Mouse (Mus musculus) cortical plate, adult 2 months (tissue): ENCODE data around the gene Tchp. TPM values are rescaled to one million over a fixed set of nuclear protein-coding genes. Genes with fewer than 3 reads are reported as not detected.

Experiments used
- H3K27ac ChIP-seq: fragments of 200-500 bp; 2 replicates; pipeline ENCODE4 v1.5.1; 2012; ENCODE audit warnings: low read length, control low read depth, inconsistent platforms; ENCODE audit not compliant: insufficient read depth
- H3K4me1 ChIP-seq: fragments of 200-500 bp; 2 replicates; pipeline ENCODE4 v1.6.1; 2011; ENCODE audit warnings: low read length; ENCODE audit not compliant: control insufficient read depth, insufficient read depth
- H3K4me3 ChIP-seq: fragments of 200-500 bp; 2 replicates; pipeline ENCODE4 v1.5.1; 2011; ENCODE audit warnings: mild to moderate bottlenecking, low read length, control low read depth; ENCODE audit not compliant: insufficient read depth
- CTCF ChIP-seq: fragments of 200-500 bp; IDR thresholded peaks from 2 replicates; pipeline ENCODE4 v1.5.1; 2011; ENCODE audit warnings: mild to moderate bottlenecking, control low read depth, low read length; ENCODE audit not compliant: insufficient read depth; ENCODE audit errors: extremely low read depth
- POLR2A ChIP-seq: fragments of 200-500 bp; IDR thresholded peaks from 2 replicates; pipeline ENCODE4 v1.6.1; 2011; ENCODE audit warnings: mild to moderate bottlenecking, low read length, control low read depth; ENCODE audit not compliant: insufficient read depth; ENCODE audit errors: extremely low read depth
- polyA plus RNA-seq: library from polyadenylated mRNA; depleted of rRNA; stranded (reverse); fragments of >200 nt; gene quantifications from 2 replicates; pipeline ENCODE4 v1.2.3, GENCODE M21; 2012; rRNA removed

Tchp gene
- polyA plus RNA-seq, 1 experiment: 14.8 TPM

DNA sequence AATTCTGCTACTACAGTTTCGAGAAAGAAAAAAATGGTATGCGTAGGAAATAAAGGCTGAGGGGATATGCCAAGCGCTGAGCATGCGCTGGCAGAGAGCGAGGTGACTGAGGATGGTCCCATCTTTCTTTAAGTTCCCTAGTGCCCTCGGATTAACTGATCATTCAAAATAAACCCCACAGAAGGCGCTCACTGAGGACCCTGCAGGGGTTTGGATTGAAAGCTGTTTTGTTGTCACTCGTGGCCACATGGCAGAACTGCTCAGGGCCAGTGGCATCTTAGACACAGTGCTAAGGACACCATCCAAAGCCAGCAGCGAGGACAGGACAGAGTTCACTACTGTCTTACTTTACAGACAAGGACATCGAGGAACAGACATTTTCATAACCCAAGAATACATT is 42.8 kb downstream of the Tchp start:
- Histone ChIP-seq H3K27ac (no peak overlapping the region), H3K4me1 (no peaks in the 10 kb centered on the region), H3K4me3 (no peak overlapping the region)
- TF ChIP-seq CTCF: no peak
- TF ChIP-seq POLR2A: no peak

DNA sequence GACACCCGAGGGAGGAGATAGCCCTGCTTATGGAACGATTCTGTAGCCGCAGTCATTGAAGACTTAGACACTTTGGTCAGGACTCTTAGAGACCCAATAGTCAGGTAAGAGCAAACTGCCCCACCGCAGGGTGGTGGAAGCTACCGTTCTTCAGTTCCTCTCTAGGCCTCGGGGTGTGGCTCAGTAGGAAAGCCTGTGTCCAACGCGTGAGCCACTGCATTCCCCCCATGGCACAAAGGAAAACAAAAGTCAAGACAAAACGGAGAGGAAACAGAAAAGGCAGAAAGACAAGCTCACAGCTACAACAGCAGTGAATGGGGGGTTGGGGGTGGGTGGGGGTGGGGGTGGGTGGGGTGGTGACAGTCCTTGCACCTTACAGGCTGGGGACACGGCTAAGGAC is 44.8 kb downstream of the Tchp start:
- Histone ChIP-seq H3K4me1 (no peaks in the 10 kb centered on the region), H3K27ac (no peak overlapping the region), H3K4me3 (no peak overlapping the region)
- no peak for TF ChIP-seq CTCF
- TF ChIP-seq POLR2A: no peak

DNA sequence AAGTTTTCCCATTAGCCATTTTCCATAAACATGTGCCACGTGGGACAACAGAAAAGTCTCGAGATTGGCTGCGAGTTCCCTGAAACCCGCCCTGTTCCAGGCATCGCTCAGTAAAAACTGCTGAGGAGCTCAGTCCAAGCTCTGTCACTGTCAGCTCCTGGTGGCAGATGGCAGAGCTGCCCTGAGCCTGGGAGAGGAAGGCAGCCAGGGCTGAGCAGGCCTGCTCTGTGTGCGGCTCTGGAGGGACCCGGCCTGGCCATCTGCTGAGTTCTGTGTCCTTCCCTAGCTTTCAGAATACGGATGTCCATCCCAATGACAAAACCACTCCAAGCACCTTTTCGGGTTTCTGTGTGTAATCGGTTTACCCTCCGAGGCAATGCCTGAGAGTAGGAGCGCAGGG is 45.8 kb downstream of the Tchp start:
- TF ChIP-seq POLR2A: no peak
- no peak for TF ChIP-seq CTCF
- 0 out of 2 replicates have a peak overlapping the region, but pooled peaks have one; percentile 47 for H3K27ac ChIP-seq
- H3K4me3 ChIP-seq: no peak overlapping the region
- H3K4me1 ChIP-seq: no peaks in the 10 kb centered on the region

DNA sequence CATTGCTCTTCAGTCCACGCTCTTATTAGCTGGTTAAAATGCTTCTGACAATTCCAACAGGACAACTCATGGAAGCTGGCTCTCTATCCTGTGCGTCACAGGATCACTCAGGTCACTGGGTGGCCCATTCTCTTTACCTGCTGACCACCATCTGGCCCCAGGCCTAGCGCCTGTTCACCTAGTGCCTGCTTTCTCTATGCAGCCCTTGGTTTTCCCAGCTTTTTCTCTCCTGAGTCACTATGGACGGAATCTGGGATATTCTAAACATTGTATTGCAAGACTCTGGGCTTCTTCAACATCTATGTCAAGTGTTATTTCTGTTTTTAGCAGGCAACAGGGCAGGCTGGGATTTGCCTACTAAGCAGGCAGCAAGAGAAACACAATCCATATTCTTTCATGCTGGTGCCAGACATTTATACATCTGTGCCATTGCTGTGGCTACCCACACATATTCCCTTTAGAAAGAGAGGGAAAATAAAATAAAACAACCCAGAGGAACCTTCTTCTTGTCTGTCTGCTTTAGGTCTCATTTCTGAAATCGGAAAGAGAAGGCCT is 52.1 kb downstream of the Tchp start:
- TF ChIP-seq CTCF (no peak), POLR2A (no peak)
- H3K4me1 ChIP-seq: peaks cover 3% of the 10 kb centered on the region; the same call in 1 of the 2 replicates
- H3K4me3 ChIP-seq: no peak overlapping the region
- H3K27ac ChIP-seq: no peak overlapping the region

DNA sequence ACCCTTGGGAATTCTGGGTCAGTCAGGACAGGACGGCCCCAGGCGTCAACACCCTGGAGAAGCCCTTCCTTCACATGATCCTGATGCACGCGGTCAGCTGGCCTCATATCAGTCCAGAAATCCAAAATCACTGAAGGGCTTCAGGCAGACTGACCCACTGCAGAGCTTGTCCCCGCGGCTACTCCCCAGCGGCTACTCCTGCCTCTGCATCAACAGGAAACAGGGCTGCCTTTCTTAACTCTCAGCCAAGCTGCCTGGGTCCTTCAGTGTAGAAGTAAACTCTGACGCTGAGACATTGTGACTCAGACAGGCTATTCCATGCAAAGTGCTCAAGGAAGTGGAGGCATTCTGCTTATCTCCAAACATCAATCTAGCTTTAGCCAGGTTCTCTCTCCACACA is 54.4 kb downstream of the Tchp start:
- TF ChIP-seq CTCF: no peak
- no peak for TF ChIP-seq POLR2A
- Histone ChIP-seq H3K4me1 (peaks cover 3% of the 10 kb centered on the region; the same call in 1 of the 2 replicates), H3K27ac (no peak overlapping the region), H3K4me3 (no peak overlapping the region)

DNA sequence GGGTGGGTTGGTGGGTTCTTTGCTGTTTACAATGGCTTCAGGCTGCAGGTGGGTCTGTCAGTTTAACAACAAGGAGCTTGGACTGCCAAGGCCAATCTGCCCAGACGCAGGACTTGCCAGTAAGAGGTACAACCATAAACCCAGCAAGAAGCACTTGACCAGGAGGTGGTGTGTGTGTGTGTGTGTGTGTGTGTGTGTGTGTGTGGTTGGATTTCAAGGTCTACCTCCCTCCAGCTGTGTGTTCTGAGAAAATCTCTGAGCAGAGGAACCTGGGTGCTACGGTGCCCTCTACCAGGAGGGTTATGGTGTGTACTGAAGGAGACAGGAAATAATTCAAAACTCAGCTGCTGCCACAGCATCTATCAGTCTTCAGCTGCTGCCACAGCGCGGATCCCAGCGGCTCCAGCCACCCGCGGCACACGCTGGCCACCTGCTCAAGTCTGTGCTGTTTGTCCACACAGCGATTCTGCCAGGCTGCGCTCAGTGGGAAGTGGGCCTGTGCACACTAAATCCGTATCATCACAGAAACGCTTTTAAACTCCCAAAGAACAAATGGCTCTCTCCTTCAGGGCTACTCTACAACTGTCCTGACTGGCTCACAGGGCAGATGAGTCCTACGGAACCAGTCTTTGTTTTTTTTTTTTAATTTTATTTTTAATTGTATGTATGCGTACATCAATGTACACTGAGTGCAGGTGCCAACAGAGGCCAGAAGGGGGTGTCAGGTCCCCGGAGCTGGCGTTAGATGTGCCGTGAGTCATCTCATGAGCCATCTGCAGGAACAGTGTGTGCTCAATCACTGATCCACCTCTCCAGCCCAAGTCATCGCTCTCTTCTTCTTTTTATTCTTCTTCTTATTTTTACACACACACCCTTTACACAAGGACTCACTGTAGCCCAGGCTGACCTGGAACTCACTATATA is 57.5 kb downstream of the Tchp start:
- H3K27ac ChIP-seq: no peak overlapping the region
- H3K4me3 ChIP-seq: no peak overlapping the region
- 0 out of 2 replicates have a peak, but pooled peaks have one; percentile 6 for TF ChIP-seq CTCF
- no peak for TF ChIP-seq POLR2A
- peaks cover 2% of the 10 kb centered on the region; the same call in 1 of the 2 replicates for H3K4me1 ChIP-seq

DNA sequence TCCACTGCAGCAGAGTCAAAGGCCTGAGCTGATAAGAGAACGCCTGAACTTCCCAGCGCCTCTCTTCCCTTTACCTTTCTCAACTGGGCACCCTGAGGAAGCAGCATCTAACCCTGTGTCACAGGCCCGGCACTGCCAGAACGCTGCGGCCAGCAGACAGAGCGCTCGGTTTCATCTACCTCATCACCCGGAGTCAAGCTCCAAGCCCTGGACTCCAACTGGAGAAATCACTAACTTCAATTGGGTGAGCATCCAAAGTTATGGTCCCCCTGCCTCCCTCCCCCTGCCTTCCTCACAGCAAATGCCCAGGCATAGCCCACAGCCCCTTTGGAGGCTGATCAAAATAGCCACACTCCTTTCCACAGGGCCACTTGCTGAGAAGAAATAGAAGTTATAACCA is 59.1 kb downstream of the Tchp start:
- Histone ChIP-seq H3K4me1 (no peaks in the 10 kb centered on the region), H3K27ac (no peak overlapping the region), H3K4me3 (no peak overlapping the region)
- TF ChIP-seq CTCF: no peak
- TF ChIP-seq POLR2A: no peak

DNA sequence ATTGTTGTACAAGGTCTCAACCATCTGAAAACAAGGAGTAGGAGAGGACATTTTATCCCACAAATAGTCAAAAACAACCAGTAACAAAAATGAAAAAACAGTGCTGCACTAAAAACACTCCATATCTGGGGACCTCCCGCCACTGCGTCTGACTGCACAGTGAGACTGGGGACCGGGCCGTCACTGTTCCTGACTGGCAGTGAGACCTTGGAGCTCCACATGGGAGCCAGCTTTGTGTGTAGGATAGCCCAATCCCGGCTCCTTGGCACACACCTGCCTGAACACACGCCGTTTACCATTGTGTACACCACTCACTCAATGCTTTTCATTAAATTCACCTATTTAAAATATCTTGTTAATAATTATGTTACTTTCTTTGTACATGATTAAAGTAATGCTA is 59.6 kb downstream of the Tchp start:
- H3K4me3 ChIP-seq: no peak overlapping the region
- no peak for TF ChIP-seq POLR2A
- no peak for TF ChIP-seq CTCF
- no peak overlapping the region for H3K27ac ChIP-seq
- H3K4me1 ChIP-seq: no peaks in the 10 kb centered on the region

DNA sequence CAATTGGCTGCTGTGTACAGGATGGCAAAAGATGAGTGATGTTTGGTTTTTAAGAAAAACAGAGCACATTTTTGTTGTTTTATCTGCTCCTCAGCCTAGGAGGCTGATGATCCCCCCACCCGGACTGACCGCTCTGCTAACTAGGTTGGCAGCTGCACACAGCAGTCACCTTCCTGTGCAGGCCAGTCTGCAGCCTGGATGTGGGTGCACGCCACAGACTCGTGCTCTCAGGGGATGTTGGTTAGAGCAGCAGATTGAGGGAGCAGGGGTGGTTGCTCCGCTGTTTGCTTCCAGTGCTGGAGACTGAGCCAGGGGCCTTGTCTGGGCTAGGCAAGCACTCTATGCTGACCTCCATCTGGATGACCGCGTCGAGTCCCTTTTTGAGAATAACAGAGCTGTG is 62.2 kb downstream of the Tchp start:
- Histone ChIP-seq H3K4me1 (no peaks in the 10 kb centered on the region), H3K27ac (no peak overlapping the region), H3K4me3 (no peak overlapping the region)
- TF ChIP-seq CTCF: no peak
- no peak for TF ChIP-seq POLR2A

DNA sequence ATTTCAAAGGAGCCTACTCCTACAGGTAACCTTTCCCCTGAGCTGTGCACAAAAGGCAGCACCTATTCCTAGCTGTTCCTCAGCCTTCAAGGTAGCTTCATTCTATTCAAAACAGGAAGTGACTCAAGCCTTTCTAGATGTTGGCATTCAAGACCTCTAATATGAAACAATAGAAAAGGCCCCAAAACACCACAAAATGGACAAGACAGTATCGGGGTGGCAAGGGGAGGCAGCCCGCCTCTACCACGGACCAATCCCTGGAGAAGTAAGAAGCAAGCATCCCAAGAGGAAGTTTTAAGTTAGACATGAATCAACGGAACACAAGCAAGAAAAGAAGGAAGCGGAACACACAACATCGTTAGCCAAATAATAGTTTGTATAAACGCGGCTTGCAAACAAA is 64.2 kb downstream of the Tchp start:
- no peak for TF ChIP-seq POLR2A
- TF ChIP-seq CTCF: no peak
- peak overlapping the region; percentile 42 for H3K27ac ChIP-seq
- H3K4me1 ChIP-seq: no peaks in the 10 kb centered on the region
- H3K4me3 ChIP-seq: peak overlapping the region; percentile 86; the same call in 1 of the 2 replicates

Other genes starting within 250 kb of the Tchp start
- gene Fam222a, start 139.7 kb upstream of the Tchp start, polyA plus RNA-seq: 5.2 and 7.3 TPM in 2 replicates
- gene Trpv4, start 49.3 kb upstream of the Tchp start, polyA plus RNA-seq: 1.7 and 2.1 TPM in 2 replicates
- 58.0 and 69.6 TPM in 2 replicates for gene Gltp, start 16.8 kb upstream of the Tchp start, polyA plus RNA-seq
- 36.2 and 38.5 TPM in 2 replicates for gene Ankrd13a, start 66.9 kb downstream of the Tchp start, polyA plus RNA-seq
- 44.0 and 44.1 TPM in 2 replicates for gene Git2, start 67.8 kb downstream of the Tchp start, polyA plus RNA-seq
- gene 1500011B03Rik, start 115.7 kb downstream of the Tchp start, polyA plus RNA-seq: 232 and 245 TPM in 2 replicates
- gene 4930519G04Rik, start 145.9 kb downstream of the Tchp start, polyA plus RNA-seq: 0.06 TPM in 1 of 2 replicates, not detected in the other
- 0.25 and 0.36 TPM in 2 replicates for gene Gm9936, start 150.9 kb downstream of the Tchp start, polyA plus RNA-seq
- 7.5 and 8.6 TPM in 2 replicates for gene Oasl2, start 189.2 kb downstream of the Tchp start, polyA plus RNA-seq
- gene Oasl1, start 215.5 kb downstream of the Tchp start, polyA plus RNA-seq: 0.35 and 0.78 TPM in 2 replicates
- 129 and 136 TPM in 2 replicates for gene 2210016L21Rik, start 234.4 kb downstream of the Tchp start, polyA plus RNA-seq